Mouse (Mus musculus): ENCODE results near the gene Rb1. TPM values are rescaled to one million over a fixed set of nuclear protein-coding genes. Genes with fewer than 3 reads are reported as not detected.

Rb1 gene
- polyA plus RNA-seq, 1 experiment from 2014 or later = 26.2 TPM

DNA sequence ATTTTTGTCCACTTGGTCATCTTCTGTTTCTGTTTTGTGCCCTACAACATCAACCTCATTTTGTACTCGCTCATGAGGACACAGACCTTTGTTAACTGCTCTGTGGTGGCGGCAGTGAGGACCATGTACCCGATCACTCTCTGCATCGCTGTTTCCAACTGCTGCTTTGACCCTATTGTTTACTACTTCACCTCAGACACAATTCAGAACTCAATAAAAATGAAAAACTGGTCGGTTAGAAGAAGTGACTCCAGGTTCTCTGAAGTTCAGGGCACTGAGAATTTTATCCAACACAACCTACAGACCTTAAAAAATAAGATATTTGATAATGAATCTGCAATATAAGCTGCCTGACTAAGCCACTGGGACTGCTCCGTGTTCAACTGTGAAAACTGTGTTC, 86.3 kb downstream of the Rb1 start:
- DNase-seq (ENCODE audit: low spot score) (peak; percentile 69), ATAC-seq (replicated peaks; ENCODE audit: insufficient number of reproducible peaks, low FRiP score, low TSS enrichment, low read depth) (no peak; the same call in 1 of the 2 replicates)
- Histone ChIP-seq H3K4me2 (ENCODE audit: low read depth, low read length) (peak overlapping the region; percentile 39), H3K36me3 (replicated peaks; ENCODE audit: control insufficient read depth, insufficient read depth, low read depth, low read length) (no peaks in the 10 kb centered on the region), H3K27ac (replicated peaks; ENCODE audit: low read depth, low read length) (peak overlapping the region; percentile 85), H3K4me3 (ENCODE audit: low read depth, low read length) (peak overlapping the region; percentile 39), H3K9me3 (replicated peaks; ENCODE audit: control insufficient read depth, low read length) (no peaks in the 10 kb centered on the region), H3K9ac (replicated peaks; ENCODE audit: low read length) (peak overlapping the region; percentile 73), H3K27me3 (ENCODE audit: control insufficient read depth, insufficient read depth, low read length) (no peaks in the 10 kb centered on the region), H3K4me1 (ENCODE audit: control insufficient read depth, insufficient read depth, low read length) (peaks cover 4% of the 10 kb centered on the region; the same call in 1 of the 2 replicates)
- WGBS = under 1% methylated on average over 6 of the region's 6 CpGs

GRCm38 (mm10) chr14:73238498-73239250, 86.9 kb downstream of the Rb1 start:
- Histone ChIP-seq H3K4me2 (ENCODE audit: low read depth, low read length) (peak overlapping the region; percentile 39), H3K4me1 (ENCODE audit: control insufficient read depth, insufficient read depth, low read length) (peaks cover 6% of the 10 kb centered on the region; the same call in 1 of the 2 replicates), H3K9me3 (replicated peaks; ENCODE audit: control insufficient read depth, low read length) (no peaks in the 10 kb centered on the region), H3K27me3 (ENCODE audit: control insufficient read depth, insufficient read depth, low read length) (no peaks in the 10 kb centered on the region), H3K27ac (replicated peaks; ENCODE audit: low read depth, low read length) (peak overlapping the region; percentile 85), H3K4me3 (ENCODE audit: low read depth, low read length) (peak overlapping the region; percentile 39), H3K9ac (replicated peaks; ENCODE audit: low read length) (peak overlapping the region; percentile 73), H3K36me3 (replicated peaks; ENCODE audit: control insufficient read depth, insufficient read depth, low read depth, low read length) (no peaks in the 10 kb centered on the region)
- peak; percentile 75 for DNase-seq (ENCODE audit: low spot score)
- WGBS = under 1% methylated on average over 20 of the region's 20 CpGs
- ATAC-seq (replicated peaks; ENCODE audit: insufficient number of reproducible peaks, low FRiP score, low TSS enrichment, low read depth) = peak; percentile 90

- ATAC-seq (replicated peaks; ENCODE audit: insufficient number of reproducible peaks, low FRiP score, low TSS enrichment, low read depth) = peak; percentile 83
- Histone ChIP-seq H3K9me3 (replicated peaks; ENCODE audit: control insufficient read depth, low read length) (no peaks in the 10 kb centered on the region), H3K27ac (replicated peaks; ENCODE audit: low read depth, low read length) (peak within 1 kb of the TSS; percentile 85), H3K9ac (replicated peaks; ENCODE audit: low read length) (peak within 1 kb of the TSS; percentile 73), H3K27me3 (ENCODE audit: control insufficient read depth, insufficient read depth, low read length) (no peaks in the 10 kb centered on the region), H3K4me3 (ENCODE audit: low read depth, low read length) (peak within 1 kb of the TSS; percentile 39), H3K36me3 (replicated peaks; ENCODE audit: control insufficient read depth, insufficient read depth, low read depth, low read length) (no peaks in the 10 kb centered on the region), H3K4me2 (ENCODE audit: low read depth, low read length) (peak within 1 kb of the TSS; percentile 39), H3K4me1 (ENCODE audit: control insufficient read depth, insufficient read depth, low read length) (peaks cover 6% of the 10 kb centered on the region; the same call in 1 of the 2 replicates)
- peak; percentile 85 for DNase-seq (ENCODE audit: low spot score)
- WGBS = under 1% methylated on average over 19 of the region's 19 CpGs
Observed at GRCm38 (mm10) chr14:73237848-73238321, 87.7 kb downstream of the Rb1 start, which contains the start of gene Lpar6. Gene Lpar6 (plus strand): TSS chr14:73237895.

- WGBS = 6% methylated on average over 2 of the region's 2 CpGs
- peaks cover 6% of the 10 kb centered on the region for H3K4me1 ChIP-seq (ENCODE audit: control insufficient read depth, insufficient read depth, low read length)
- no peaks in the 10 kb centered on the region for H3K9me3 ChIP-seq (replicated peaks; ENCODE audit: control insufficient read depth, low read length)
- no peak for ATAC-seq (replicated peaks; ENCODE audit: insufficient number of reproducible peaks, low FRiP score, low TSS enrichment, low read depth)
- no peak overlapping the region for H3K9ac ChIP-seq (replicated peaks; ENCODE audit: low read length)
- H3K27me3 ChIP-seq (ENCODE audit: control insufficient read depth, insufficient read depth, low read length) = no peaks in the 10 kb centered on the region
- DNase-seq (ENCODE audit: low spot score) = peak; percentile 37
- H3K4me2 ChIP-seq (ENCODE audit: low read depth, low read length) = no peak overlapping the region
- no peaks in the 10 kb centered on the region for H3K36me3 ChIP-seq (replicated peaks; ENCODE audit: control insufficient read depth, insufficient read depth, low read depth, low read length)
- no peak overlapping the region for H3K4me3 ChIP-seq (ENCODE audit: low read depth, low read length)
- H3K27ac ChIP-seq (replicated peaks; ENCODE audit: low read depth, low read length) = peak overlapping the region; percentile 31
Observed at GRCm38 (mm10) chr14:73234468-73235031, 91.1 kb downstream of the Rb1 start.

GRCm38 (mm10) chr14:73231286-73231982, 94.2 kb downstream of the Rb1 start:
- Histone ChIP-seq H3K27ac (replicated peaks; ENCODE audit: low read depth, low read length) (no peak overlapping the region), H3K4me2 (ENCODE audit: low read depth, low read length) (no peak overlapping the region)
- WGBS = 10% methylated on average over 5 of the region's 5 CpGs

GRCm38 (mm10) chr14:73226849-73227248, 98.8 kb downstream of the Rb1 start:
- Histone ChIP-seq H3K27ac (replicated peaks; ENCODE audit: low read depth, low read length) (no peak overlapping the region), H3K9ac (replicated peaks; ENCODE audit: low read length) (no peak overlapping the region), H3K4me2 (ENCODE audit: low read depth, low read length) (no peak overlapping the region), H3K36me3 (replicated peaks; ENCODE audit: control insufficient read depth, insufficient read depth, low read depth, low read length) (no peaks in the 10 kb centered on the region), H3K4me1 (ENCODE audit: control insufficient read depth, insufficient read depth, low read length) (no peaks in the 10 kb centered on the region; the same call in none of the 2 replicates), H3K27me3 (ENCODE audit: control insufficient read depth, insufficient read depth, low read length) (no peaks in the 10 kb centered on the region), H3K4me3 (ENCODE audit: low read depth, low read length) (no peak overlapping the region), H3K9me3 (replicated peaks; ENCODE audit: control insufficient read depth, low read length) (no peaks in the 10 kb centered on the region)
- 31% methylated on average over 1 of the region's 1 CpGs for WGBS
- ATAC-seq (replicated peaks; ENCODE audit: insufficient number of reproducible peaks, low FRiP score, low TSS enrichment, low read depth) = no peak
- no peak for DNase-seq (ENCODE audit: low spot score)

More at GRCm38 (mm10) chr14:73231286-73231982, 94.2 kb downstream of the Rb1 start:
- 0 out of 2 replicates have a peak, but pooled peaks have one; percentile 18 for ATAC-seq (replicated peaks; ENCODE audit: insufficient number of reproducible peaks, low FRiP score, low TSS enrichment, low read depth)
- no peak overlapping the region for H3K9ac ChIP-seq (replicated peaks; ENCODE audit: low read length)
- H3K9me3 ChIP-seq (replicated peaks; ENCODE audit: control insufficient read depth, low read length) = no peaks in the 10 kb centered on the region
- H3K4me1 ChIP-seq (ENCODE audit: control insufficient read depth, insufficient read depth, low read length) = peaks cover 6% of the 10 kb centered on the region
- no peak overlapping the region for H3K4me3 ChIP-seq (ENCODE audit: low read depth, low read length)
- no peaks in the 10 kb centered on the region for H3K36me3 ChIP-seq (replicated peaks; ENCODE audit: control insufficient read depth, insufficient read depth, low read depth, low read length)
- H3K27me3 ChIP-seq (ENCODE audit: control insufficient read depth, insufficient read depth, low read length) = no peaks in the 10 kb centered on the region
- DNase-seq (ENCODE audit: low spot score) = peak; percentile 37

- ATAC-seq (replicated peaks; ENCODE audit: insufficient number of reproducible peaks, low FRiP score, low TSS enrichment, low read depth) (no peak), DNase-seq (ENCODE audit: low spot score) (no peak)
- Histone ChIP-seq H3K4me2 (ENCODE audit: low read depth, low read length) (no peak overlapping the region), H3K27ac (replicated peaks; ENCODE audit: low read depth, low read length) (no peak overlapping the region), H3K4me1 (ENCODE audit: control insufficient read depth, insufficient read depth, low read length) (no peaks in the 10 kb centered on the region; the same call in 1 of the 2 replicates), H3K9ac (replicated peaks; ENCODE audit: low read length) (no peak overlapping the region), H3K9me3 (replicated peaks; ENCODE audit: control insufficient read depth, low read length) (no peaks in the 10 kb centered on the region), H3K4me3 (ENCODE audit: low read depth, low read length) (no peak overlapping the region), H3K27me3 (ENCODE audit: control insufficient read depth, insufficient read depth, low read length) (no peaks in the 10 kb centered on the region), H3K36me3 (replicated peaks; ENCODE audit: control insufficient read depth, insufficient read depth, low read depth, low read length) (no peaks in the 10 kb centered on the region)
- 74% methylated on average over 3 of the region's 3 CpGs for WGBS
Observed at GRCm38 (mm10) chr14:73226346-73226745, 99.3 kb downstream of the Rb1 start.

All from embryonic facial prominence, embryonic 11.5 days (tissue).